Mouse (Mus musculus): ENCODE data around the gene Palm3.

DNA sequence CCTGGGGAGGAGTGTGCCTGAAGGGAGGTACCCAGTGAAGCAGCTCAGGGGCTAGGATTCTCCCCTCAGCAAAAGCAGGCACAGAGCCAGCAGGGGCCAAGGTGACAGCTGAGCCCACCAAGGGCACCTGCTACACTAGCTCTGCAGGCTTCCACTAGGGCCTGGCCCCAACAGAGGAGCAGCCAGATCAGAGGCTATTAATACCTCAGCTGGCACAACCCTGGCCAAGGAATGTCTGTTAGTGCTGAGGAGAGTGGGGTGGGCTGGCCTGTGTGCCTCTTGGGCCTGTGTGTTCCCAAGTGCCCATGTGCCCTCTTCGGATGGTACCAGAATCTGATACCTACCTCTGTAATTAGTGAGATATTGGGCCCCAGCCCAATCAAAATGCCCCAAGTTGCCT is 41.0 kb upstream of the Palm3 start:
- TF ChIP-seq POLR2A (IDR thresholded peaks at IDR 0.05; ENCODE audit: borderline replicate concordance, control insufficient read depth, low read depth, low read length) (no peak), CTCF (IDR thresholded peaks at IDR 0.05; ENCODE audit: control insufficient read depth, insufficient read depth, low read length) (no peak)

Data from bone marrow, adult 2 months (tissue).